In the genomic region with DNA sequence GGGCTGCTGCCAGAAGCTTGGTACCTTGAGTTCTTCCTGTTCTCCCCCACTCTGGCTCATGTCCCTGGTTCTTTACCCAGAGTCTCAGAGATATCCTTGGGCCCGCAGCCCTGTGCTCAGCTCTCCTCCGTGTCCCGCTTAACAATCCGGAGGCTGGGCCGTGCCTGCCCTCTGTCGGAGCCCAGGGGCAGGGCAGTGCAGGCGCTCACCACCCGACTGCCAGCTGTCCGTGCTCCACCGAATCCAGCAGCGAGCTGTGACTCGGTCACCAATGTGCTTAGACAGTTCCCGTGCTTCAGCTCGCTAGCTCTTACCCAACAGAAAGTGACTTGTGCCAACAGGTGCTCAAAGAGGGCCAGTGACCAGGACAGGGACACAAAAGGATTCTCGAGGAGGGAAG, we compare ENCODE assay signal across 8 mouse cellular contexts. TPM values are rescaled to one million over a fixed set of nuclear protein-coding genes. Genes with fewer than 3 reads are reported as not detected.
DNase-seq lines count a peak whose midpoint lies in the region; ATAC-seq and TF ChIP-seq lines count a peak whose summit lies in the region.

No protein-coding gene starts in this region.

- WGBS in embryonic facial prominence, embryonic 11.5 days = under 1% methylated on average over 15 of the region's 15 CpGs
- 7% methylated on average over 15 of the region's 15 CpGs for WGBS in intestine, postnatal 0 days
- 4% methylated on average over 15 of the region's 15 CpGs for WGBS in liver, embryonic 14.5 days (ENCODE audit: insufficient replicate concordance)
- WGBS in neural tube, embryonic 12.5 days = under 1% methylated on average over 15 of the region's 15 CpGs

- ATAC-seq in embryonic facial prominence, embryonic 11.5 days (replicated peaks; ENCODE audit: insufficient number of reproducible peaks, low FRiP score, low TSS enrichment, low read depth) = peak; percentile 63; the same call in 1 of the 2 replicates
- peak; percentile 77 for ATAC-seq in intestine, postnatal 0 days
- ATAC-seq in liver, embryonic 14.5 days (ENCODE audit: insufficient read depth) = peak; percentile 63; the same call in 1 of the 2 replicates
- ATAC-seq in neural tube, embryonic 12.5 days (ENCODE audit: low FRiP score, low read depth) = peak; percentile 49

- TF ChIP-seq EP300 in liver, embryonic 14.5 days (IDR thresholded peaks at IDR 0.05; ENCODE audit: low read depth) = no peak

- H3K9ac ChIP-seq in embryonic facial prominence, embryonic 11.5 days (replicated peaks; ENCODE audit: low read length) = no peak overlapping the region
- H3K9ac ChIP-seq in intestine, postnatal 0 days (ENCODE audit: low read depth, low read length) = no peak overlapping the region
- H3K9ac ChIP-seq in liver, embryonic 14.5 days (replicated peaks) = no peak overlapping the region
- H3K9ac ChIP-seq in neural tube, embryonic 12.5 days = no peak overlapping the region

- H3K27me3 ChIP-seq in embryonic facial prominence, embryonic 11.5 days (ENCODE audit: control insufficient read depth, insufficient read depth, low read length) = no peaks in the 10 kb centered on the region; the same call in 1 of the 2 replicates
- no peaks in the 10 kb centered on the region for H3K27me3 ChIP-seq in intestine, postnatal 0 days (replicated peaks; ENCODE audit: control insufficient read depth, insufficient read depth, low read length)
- no peaks in the 10 kb centered on the region for H3K27me3 ChIP-seq in liver, embryonic 14.5 days (ENCODE audit: control insufficient read depth, insufficient read depth, low read length)
- peaks cover 45% of the 10 kb centered on the region for H3K27me3 ChIP-seq in neural tube, embryonic 12.5 days (replicated peaks)

- H3K27ac ChIP-seq in embryonic facial prominence, embryonic 11.5 days (replicated peaks; ENCODE audit: low read depth, low read length) = no peak overlapping the region
- H3K27ac ChIP-seq in intestine, postnatal 0 days (ENCODE audit: low read depth, low read length) = no peak overlapping the region
- H3K27ac ChIP-seq in liver, embryonic 14.5 days = no peak overlapping the region
- no peak overlapping the region for H3K27ac ChIP-seq in neural tube, embryonic 12.5 days

- TF ChIP-seq CTCF in intestine, postnatal 0 days (IDR thresholded peaks at IDR 0.05; ENCODE audit: low read depth) = peak; percentile 91
- peak; percentile 89 for TF ChIP-seq CTCF in liver, embryonic 14.5 days (IDR thresholded peaks at IDR 0.05; ENCODE audit: low read depth)

- H3K9me3 ChIP-seq in embryonic facial prominence, embryonic 11.5 days (replicated peaks; ENCODE audit: control insufficient read depth, low read length) = no peaks in the 10 kb centered on the region
- no peaks in the 10 kb centered on the region for H3K9me3 ChIP-seq in intestine, postnatal 0 days (ENCODE audit: control insufficient read depth)
- H3K9me3 ChIP-seq in liver, embryonic 14.5 days (ENCODE audit: control insufficient read depth, low read length) = no peaks in the 10 kb centered on the region
- H3K9me3 ChIP-seq in neural tube, embryonic 12.5 days = no peaks in the 10 kb centered on the region

- no peak overlapping the region for H3K4me3 ChIP-seq in embryonic facial prominence, embryonic 11.5 days (ENCODE audit: low read depth, low read length)
- no peak overlapping the region for H3K4me3 ChIP-seq in intestine, postnatal 0 days (ENCODE audit: low read depth, low read length)
- H3K4me3 ChIP-seq in liver, embryonic 14.5 days (ENCODE audit: insufficient read depth in 1 of 2, low read depth in 2 of 2, low read length in 2 of 2) = no peak overlapping the region
- H3K4me3 ChIP-seq in neural tube, embryonic 12.5 days = no peak overlapping the region

- peak; percentile 59 for DNase-seq in A20 (ENCODE audit: low read depth, low spot score)
- DNase-seq in adrenal gland, postnatal 10 days = peak; percentile 81
- peak; percentile 77 for DNase-seq in embryonic facial prominence, embryonic 11.5 days (ENCODE audit: low spot score)
- DNase-seq in heart, adult 18-20 months = peak; percentile 60 to 67
- DNase-seq in liver, embryonic 14.5 days (ENCODE audit: low read depth in 3 of 3, low spot score in 3 of 3) = peak in 1 of 3 experiments; percentile 24
- peak; percentile 71 for DNase-seq in thymus, postnatal 4 days

- no peaks in the 10 kb centered on the region for H3K36me3 ChIP-seq in embryonic facial prominence, embryonic 11.5 days (replicated peaks; ENCODE audit: control insufficient read depth, insufficient read depth, low read depth, low read length)
- H3K36me3 ChIP-seq in intestine, postnatal 0 days (ENCODE audit: control insufficient read depth, insufficient read depth) = no peaks in the 10 kb centered on the region
- no peaks in the 10 kb centered on the region for H3K36me3 ChIP-seq in liver, embryonic 14.5 days (replicated peaks; ENCODE audit: control insufficient read depth, insufficient read depth, low read depth)
- H3K36me3 ChIP-seq in neural tube, embryonic 12.5 days = no peaks in the 10 kb centered on the region

- H3K4me1 ChIP-seq in embryonic facial prominence, embryonic 11.5 days (ENCODE audit: control insufficient read depth, insufficient read depth, low read length) = peaks cover 5% of the 10 kb centered on the region
- no peaks in the 10 kb centered on the region for H3K4me1 ChIP-seq in intestine, postnatal 0 days (replicated peaks; ENCODE audit: control insufficient read depth, insufficient read depth, low read length)
- H3K4me1 ChIP-seq in liver, embryonic 14.5 days (replicated peaks; ENCODE audit: control insufficient read depth in 2 of 2, insufficient read depth in 2 of 2, low read length in 1 of 2) = no peaks in the 10 kb centered on the region; a peak in 1 of 4 replicates
- H3K4me1 ChIP-seq in neural tube, embryonic 12.5 days = no peaks in the 10 kb centered on the region

- no peak overlapping the region for H3K4me2 ChIP-seq in embryonic facial prominence, embryonic 11.5 days (ENCODE audit: low read depth, low read length)
- peak overlapping the region; percentile 43 for H3K4me2 ChIP-seq in intestine, postnatal 0 days (replicated peaks; ENCODE audit: low read depth)
- H3K4me2 ChIP-seq in liver, embryonic 14.5 days (ENCODE audit: low read depth) = no peak overlapping the region
- peak overlapping the region; percentile 20; the same call in 1 of the 2 replicates for H3K4me2 ChIP-seq in neural tube, embryonic 12.5 days (replicated peaks)

RNA-seq across cellular contexts. Expression of gene Dnajb8, which starts 20.5 kb away (rescaled TPM):
- not detected for total RNA-seq in adrenal gland, postnatal 10 days (2021)
- not detected in 2 replicates for polyA plus RNA-seq in embryonic facial prominence, embryonic 11.5 days (2014; fragmentation: Nextera tagmentation; extraction: Ambion mirVana)
- not detected for total RNA-seq in heart, adult 18-20 months (2021)
- not detected in 2 replicates for polyA plus RNA-seq in intestine, postnatal 0 days (2015; fragmentation: Nextera tagmentation; extraction: Ambion mirVana)
- polyA plus RNA-seq in liver, embryonic 14.5 days (2012; rRNA removed) = not detected in 2 replicates
- not detected in 2 replicates for polyA plus RNA-seq in liver, embryonic 14.5 days (2014; fragmentation: Nextera tagmentation; extraction: Ambion mirVana)
- not detected in 2 replicates for polyA plus RNA-seq in neural tube, embryonic 12.5 days (2016; fragmentation: Nextera tagmentation; extraction: Ambion mirVana)

RNA-seq across cellular contexts. Expression of gene Gata2, which starts 48.9 kb away (rescaled TPM):
- 10 to 100 TPM; 26.3 to 33.2 TPM for total RNA-seq in adrenal gland, postnatal 10 days (2021)
- 28.3 and 30.0 TPM in 2 replicates for polyA plus RNA-seq in embryonic facial prominence, embryonic 11.5 days (2014; fragmentation: Nextera tagmentation; extraction: Ambion mirVana)
- total RNA-seq in heart, adult 18-20 months (2021) = 10 to 100 TPM; 18.1 to 23.4 TPM
- polyA plus RNA-seq in intestine, postnatal 0 days (2015; fragmentation: Nextera tagmentation; extraction: Ambion mirVana) = 3.5 and 3.7 TPM in 2 replicates
- polyA plus RNA-seq in liver, embryonic 14.5 days (2012; rRNA removed) = 2.4 and 2.8 TPM in 2 replicates
- polyA plus RNA-seq in liver, embryonic 14.5 days (2014; fragmentation: Nextera tagmentation; extraction: Ambion mirVana) = 3.1 and 3.9 TPM in 2 replicates
- polyA plus RNA-seq in neural tube, embryonic 12.5 days (2016; fragmentation: Nextera tagmentation; extraction: Ambion mirVana) = 9.0 and 13.7 TPM in 2 replicates

Comparison
In these comparisons a context has a peak if more than half of its experiments do, and no peak if none do; other contexts are left out.
1. H3K4me2 ChIP-seq: peak in intestine, postnatal 0 days (single experiment) and neural tube, embryonic 12.5 days (single experiment); none in embryonic facial prominence, embryonic 11.5 days (single experiment) and liver, embryonic 14.5 days (single experiment).
2. Peak in every context shown above with its lines, with median percentiles within 50 percentile points of each other: ATAC-seq.